Mouse (Mus musculus): Measurements from ENCODE around the gene Prdm16. TPM values are rescaled to one million over a fixed set of nuclear protein-coding genes. Genes with fewer than 3 reads are reported as not detected.
A peak's percentile ranks its signal among the peaks of the same experiment; 100 is the strongest.

The Prdm16 gene
- polyA plus RNA-seq, 1 experiment from 2014 or later, result 39.0 TPM

DNA sequence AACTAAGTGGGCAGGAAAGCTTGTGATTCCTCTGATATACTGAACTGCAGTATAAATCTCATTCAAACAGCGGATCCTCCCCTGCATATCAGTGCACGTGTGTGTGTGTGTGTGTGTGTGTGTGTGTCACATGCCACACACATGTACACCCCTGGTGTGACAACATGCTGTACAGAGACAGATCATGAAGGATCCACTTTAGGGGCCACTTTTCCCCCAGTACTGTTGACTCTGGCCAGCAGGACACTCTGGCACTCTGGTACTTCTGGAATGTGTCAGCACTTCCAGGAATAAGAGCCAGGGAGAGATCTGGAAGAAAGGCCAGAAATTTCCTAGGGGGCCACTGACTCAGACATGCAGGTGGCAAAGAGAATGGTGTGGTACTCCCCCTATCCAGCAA is 10.4 kb downstream of the Prdm16 start:
- Histone ChIP-seq H3K27me3 (peaks cover 15% of the 10 kb centered on the region), H3K4me2 (no peak overlapping the region; the same call in 1 of the 2 replicates)

GRCm38 (mm10) chr4:154625710-154626109 is 11.0 kb downstream of the Prdm16 start:
- Histone ChIP-seq H3K4me1 (peaks cover 82% of the 10 kb centered on the region), H3K9ac (no peak overlapping the region), H3K36me3 (no peaks in the 10 kb centered on the region), H3K27me3 (peaks cover 10% of the 10 kb centered on the region; the same call in 1 of the 2 replicates), H3K4me3 (no peak overlapping the region), H3K4me2 (no peak overlapping the region; the same call in 1 of the 2 replicates), H3K27ac (no peak overlapping the region; the same call in 1 of the 2 replicates), H3K9me3 (no peaks in the 10 kb centered on the region)
- no peak for ATAC-seq (ENCODE audit: insufficient number of reproducible peaks, insufficient read depth, low FRiP score, low TSS enrichment, low read depth)
- WGBS, result 48% methylated on average over 14 of the region's 14 CpGs

More for the DNA sequence above, 10.4 kb downstream of the Prdm16 start:
- no peak for ATAC-seq (ENCODE audit: insufficient number of reproducible peaks, insufficient read depth, low FRiP score, low TSS enrichment, low read depth)
- H3K4me1 ChIP-seq, result peaks cover 82% of the 10 kb centered on the region
- no peak overlapping the region for H3K4me3 ChIP-seq
- no peaks in the 10 kb centered on the region for H3K9me3 ChIP-seq
- no peaks in the 10 kb centered on the region for H3K36me3 ChIP-seq
- H3K27ac ChIP-seq, result no peak overlapping the region
- WGBS, result 92% methylated on average over 2 of the region's 2 CpGs
- no peak overlapping the region for H3K9ac ChIP-seq

DNA sequence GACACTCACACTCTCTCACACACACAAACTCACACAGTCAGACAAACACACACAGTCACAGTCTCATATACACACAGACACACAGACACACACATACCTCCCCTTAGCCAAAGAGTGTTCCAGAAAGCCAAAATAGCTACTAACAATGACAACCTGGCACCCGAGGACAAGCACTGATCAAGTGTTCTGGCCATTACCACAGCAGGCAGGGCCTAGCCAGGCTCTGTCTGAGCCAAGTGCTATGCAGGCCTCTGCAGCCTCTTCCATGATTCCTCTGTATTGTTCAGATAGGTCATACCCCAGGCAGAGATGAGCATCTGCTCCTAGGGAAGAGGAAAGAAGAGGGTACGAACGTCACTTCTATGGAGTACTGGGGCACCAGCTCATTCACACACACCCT is 13.4 kb downstream of the Prdm16 start:
- Histone ChIP-seq H3K4me3 (no peak overlapping the region), H3K9me3 (no peaks in the 10 kb centered on the region), H3K4me2 (no peak overlapping the region), H3K4me1 (peaks cover 71% of the 10 kb centered on the region), H3K9ac (no peak overlapping the region), H3K27me3 (0 out of 2 replicates have a peak, but pooled peaks cover 3% of the 10 kb centered on the region), H3K36me3 (no peaks in the 10 kb centered on the region), H3K27ac (no peak overlapping the region)
- 75% methylated on average over 3 of the region's 3 CpGs for WGBS
- no peak for ATAC-seq (ENCODE audit: insufficient number of reproducible peaks, insufficient read depth, low FRiP score, low TSS enrichment, low read depth)

GRCm38 (mm10) chr4:154622521-154622920 is 14.2 kb downstream of the Prdm16 start:
- H3K4me3 ChIP-seq, result no peak overlapping the region
- H3K27ac ChIP-seq, result no peak overlapping the region
- peaks cover 70% of the 10 kb centered on the region for H3K4me1 ChIP-seq
- H3K4me2 ChIP-seq, result no peak overlapping the region
- no peaks in the 10 kb centered on the region for H3K36me3 ChIP-seq
- 91% methylated on average over 4 of the region's 4 CpGs for WGBS
- no peak for ATAC-seq (ENCODE audit: insufficient number of reproducible peaks, insufficient read depth, low FRiP score, low TSS enrichment, low read depth)
- H3K9ac ChIP-seq, result no peak overlapping the region
- H3K27me3 ChIP-seq, result 0 out of 2 replicates have a peak, but pooled peaks cover 3% of the 10 kb centered on the region
- no peaks in the 10 kb centered on the region for H3K9me3 ChIP-seq

- Histone ChIP-seq H3K27ac (peak overlapping the region; percentile 23; the same call in 1 of the 2 replicates), H3K9ac (no peak overlapping the region), H3K4me1 (no peaks in the 10 kb centered on the region), H3K4me2 (no peak overlapping the region), H3K27me3 (no peaks in the 10 kb centered on the region), H3K36me3 (peaks cover 7% of the 10 kb centered on the region; the same call in 1 of the 2 replicates), H3K4me3 (no peak overlapping the region), H3K9me3 (no peaks in the 10 kb centered on the region)
- no peak for ATAC-seq (ENCODE audit: insufficient number of reproducible peaks, insufficient read depth, low FRiP score, low TSS enrichment, low read depth)
- 72% methylated on average over 10 of the region's 10 CpGs for WGBS
These were observed 25.5 kb downstream of the Prdm16 start for GRCm38 (mm10) chr4:154611167-154611566.

DNA sequence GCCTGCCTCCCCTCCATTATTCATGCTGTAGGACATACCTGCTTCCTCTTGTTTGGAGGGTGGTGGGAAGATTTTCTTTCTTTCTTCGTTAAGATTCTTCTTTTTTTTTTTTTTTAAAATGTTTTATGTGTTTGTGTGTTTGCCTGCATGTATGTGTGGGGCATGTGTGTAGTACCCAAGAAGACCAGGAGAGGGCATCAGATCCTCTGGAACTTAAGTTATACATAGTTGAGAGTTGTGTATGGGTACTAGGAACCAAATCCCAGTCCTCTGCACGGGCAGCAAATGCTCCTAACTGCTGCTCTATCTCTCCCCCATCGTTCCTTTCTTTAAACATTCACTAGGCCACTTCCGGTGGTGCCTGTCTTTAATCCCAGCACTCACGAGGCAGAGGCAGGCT is 28.9 kb downstream of the Prdm16 start:
- WGBS, result 95% methylated on average over 5 of the region's 5 CpGs
- Histone ChIP-seq H3K9ac (no peak overlapping the region), H3K9me3 (no peaks in the 10 kb centered on the region), H3K4me3 (no peak overlapping the region), H3K36me3 (peaks cover 7% of the 10 kb centered on the region; the same call in 1 of the 2 replicates), H3K4me1 (peaks cover 6% of the 10 kb centered on the region; the same call in 1 of the 2 replicates), H3K27me3 (peaks cover 10% of the 10 kb centered on the region), H3K27ac (no peak overlapping the region), H3K4me2 (no peak overlapping the region)
- ATAC-seq (ENCODE audit: insufficient number of reproducible peaks, insufficient read depth, low FRiP score, low TSS enrichment, low read depth), result no peak

DNA sequence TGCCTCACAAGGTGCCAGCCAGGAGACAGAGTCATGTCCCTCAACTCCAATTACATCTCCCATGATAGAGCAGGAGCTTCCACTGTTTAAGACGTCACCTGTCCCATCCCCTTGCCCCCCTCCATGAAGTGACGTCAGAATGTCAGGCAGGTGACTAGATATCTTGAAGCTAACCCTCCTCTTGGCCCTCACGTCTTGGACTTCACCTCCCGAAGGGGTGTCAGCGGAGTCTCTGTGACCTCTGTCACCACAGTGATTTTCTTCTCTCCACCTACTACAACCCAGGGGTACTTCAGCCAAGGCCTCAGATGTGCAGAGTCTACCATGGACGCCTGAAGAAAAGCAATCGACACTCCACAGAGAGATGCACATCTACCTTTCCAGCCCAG is 32.2 kb downstream of the Prdm16 start:
- H3K27ac ChIP-seq, result no peak overlapping the region
- H3K4me2 ChIP-seq, result no peak overlapping the region

GRCm38 (mm10) chr4:154603663-154604441 is 32.8 kb downstream of the Prdm16 start:
- H3K4me2 ChIP-seq, result no peak overlapping the region
- peaks cover 14% of the 10 kb centered on the region for H3K27me3 ChIP-seq
- H3K9ac ChIP-seq, result no peak overlapping the region
- H3K27ac ChIP-seq, result no peak overlapping the region
- no peak for ATAC-seq (ENCODE audit: insufficient number of reproducible peaks, insufficient read depth, low FRiP score, low TSS enrichment, low read depth)
- H3K36me3 ChIP-seq, result peaks cover 7% of the 10 kb centered on the region; the same call in 1 of the 2 replicates
- 35% methylated on average over 25 of the region's 25 CpGs for WGBS
- no peaks in the 10 kb centered on the region for H3K9me3 ChIP-seq
- H3K4me3 ChIP-seq, result no peak overlapping the region
- peaks cover 40% of the 10 kb centered on the region for H3K4me1 ChIP-seq

More for the DNA sequence above, 32.2 kb downstream of the Prdm16 start:
- no peak overlapping the region for H3K4me3 ChIP-seq
- 81% methylated on average over 7 of the region's 7 CpGs for WGBS
- H3K9me3 ChIP-seq, result no peaks in the 10 kb centered on the region
- H3K4me1 ChIP-seq, result peaks cover 34% of the 10 kb centered on the region
- ATAC-seq (ENCODE audit: insufficient number of reproducible peaks, insufficient read depth, low FRiP score, low TSS enrichment, low read depth), result no peak
- H3K27me3 ChIP-seq, result peaks cover 10% of the 10 kb centered on the region
- H3K36me3 ChIP-seq, result peaks cover 7% of the 10 kb centered on the region; the same call in 1 of the 2 replicates
- no peak overlapping the region for H3K9ac ChIP-seq

DNA sequence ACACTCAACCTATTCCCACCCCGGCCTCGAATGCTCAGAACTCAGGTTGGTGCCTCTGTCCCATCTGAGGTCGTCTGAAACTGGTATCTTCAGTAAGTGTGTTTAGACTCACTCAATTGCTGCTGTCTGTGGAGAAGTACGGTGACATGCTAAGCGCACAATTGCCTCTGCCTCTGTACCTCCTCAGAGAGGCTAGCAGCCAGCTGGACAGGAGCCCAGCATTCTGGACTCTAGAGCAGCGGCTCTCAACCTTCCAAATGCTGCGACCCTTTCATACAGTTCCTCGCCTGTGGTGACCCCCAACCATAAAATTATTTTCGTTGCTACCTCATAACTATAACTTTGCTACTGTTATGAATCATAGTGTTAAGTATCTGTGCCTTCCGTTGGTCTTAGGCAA is 34.3 kb downstream of the Prdm16 start:
- ATAC-seq (ENCODE audit: insufficient number of reproducible peaks, insufficient read depth, low FRiP score, low TSS enrichment, low read depth), result no peak
- Histone ChIP-seq H3K4me2 (no peak overlapping the region), H3K9me3 (no peaks in the 10 kb centered on the region), H3K9ac (no peak overlapping the region), H3K4me3 (no peak overlapping the region), H3K27ac (no peak overlapping the region), H3K36me3 (no peaks in the 10 kb centered on the region), H3K27me3 (peaks cover 18% of the 10 kb centered on the region), H3K4me1 (peaks cover 53% of the 10 kb centered on the region)
- WGBS, result 82% methylated on average over 10 of the region's 10 CpGs

DNA sequence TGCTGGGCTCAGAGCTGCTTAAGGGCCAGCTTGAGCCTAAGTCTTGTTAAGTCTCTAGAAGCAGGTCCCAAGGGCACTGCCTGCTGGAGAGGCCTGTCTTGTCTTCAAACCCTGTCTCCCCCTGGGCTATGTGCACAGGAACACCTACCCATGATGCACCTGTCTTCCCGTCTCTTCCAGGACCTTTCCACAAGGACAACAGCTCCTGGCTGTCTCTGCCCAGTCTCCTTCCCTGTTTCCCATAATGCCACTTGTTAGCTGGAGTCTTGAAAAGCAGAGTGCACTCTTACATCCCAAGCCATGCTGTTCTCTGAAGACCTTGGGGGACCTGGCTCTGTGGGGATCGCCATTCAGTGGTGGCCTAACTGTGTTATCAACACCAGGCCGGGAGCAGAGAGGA is 35.7 kb downstream of the Prdm16 start:
- ATAC-seq (ENCODE audit: insufficient number of reproducible peaks, insufficient read depth, low FRiP score, low TSS enrichment, low read depth), result no peak
- H3K9me3 ChIP-seq, result no peaks in the 10 kb centered on the region
- H3K9ac ChIP-seq, result no peak overlapping the region
- no peak overlapping the region for H3K4me3 ChIP-seq
- WGBS, result 46% methylated on average over 3 of the region's 3 CpGs
- H3K27ac ChIP-seq, result no peak overlapping the region
- H3K4me2 ChIP-seq, result no peak overlapping the region
- H3K36me3 ChIP-seq, result no peaks in the 10 kb centered on the region
- H3K4me1 ChIP-seq, result peaks cover 54% of the 10 kb centered on the region
- peaks cover 18% of the 10 kb centered on the region for H3K27me3 ChIP-seq

DNA sequence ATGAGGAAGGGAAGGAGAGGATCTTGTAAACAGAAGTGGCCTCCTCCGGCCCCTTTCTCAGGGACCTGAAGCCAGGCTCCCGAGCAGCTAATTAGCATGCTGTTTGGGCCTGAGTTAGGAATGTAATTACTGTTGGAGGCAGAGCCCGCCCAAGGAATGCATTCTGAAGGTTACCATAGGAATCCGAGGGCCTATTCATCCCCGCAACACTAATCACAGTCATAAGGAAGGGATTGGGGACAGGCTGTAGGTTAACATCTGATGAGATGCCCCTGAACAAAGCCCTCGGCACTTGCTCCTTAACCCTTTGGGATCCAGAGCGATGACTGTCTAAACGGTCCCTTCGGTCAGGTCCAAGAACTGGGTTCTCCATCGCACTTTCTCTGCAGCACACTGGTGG is 36.7 kb downstream of the Prdm16 start:
- H3K27me3 ChIP-seq, result peaks cover 24% of the 10 kb centered on the region
- peak overlapping the region; percentile 39 for H3K27ac ChIP-seq
- peak overlapping the region; percentile 51; the same call in 1 of the 2 replicates for H3K9ac ChIP-seq
- no peak overlapping the region for H3K4me3 ChIP-seq
- 13% methylated on average over 10 of the region's 10 CpGs for WGBS
- peaks cover 63% of the 10 kb centered on the region for H3K4me1 ChIP-seq
- no peak for ATAC-seq (ENCODE audit: insufficient number of reproducible peaks, insufficient read depth, low FRiP score, low TSS enrichment, low read depth)
- H3K4me2 ChIP-seq, result no peak overlapping the region
- no peaks in the 10 kb centered on the region for H3K36me3 ChIP-seq
- H3K9me3 ChIP-seq, result no peaks in the 10 kb centered on the region

DNA sequence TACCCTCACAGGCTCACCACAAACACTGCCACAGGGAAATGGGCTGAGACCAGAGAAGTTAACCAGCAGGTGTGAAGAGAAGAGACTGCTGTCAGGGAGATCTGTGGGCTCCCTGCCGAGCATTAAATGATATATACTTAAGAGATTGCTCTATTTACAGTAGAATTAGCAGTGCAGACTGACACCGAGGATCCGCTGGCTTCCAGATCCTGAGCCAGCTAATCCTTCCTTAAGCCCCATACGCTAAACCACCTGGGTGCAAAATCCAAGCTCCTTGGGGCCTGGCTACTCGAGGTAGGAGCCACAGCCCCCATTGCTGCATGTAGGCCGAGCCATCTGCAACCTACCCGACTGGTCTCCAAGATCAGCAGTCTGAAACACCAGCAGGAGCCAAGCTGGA is 38.3 kb downstream of the Prdm16 start:
- ATAC-seq (ENCODE audit: insufficient number of reproducible peaks, insufficient read depth, low FRiP score, low TSS enrichment, low read depth), result no peak
- Histone ChIP-seq H3K27ac (no peak overlapping the region), H3K9me3 (no peaks in the 10 kb centered on the region), H3K4me1 (peaks cover 73% of the 10 kb centered on the region), H3K36me3 (no peaks in the 10 kb centered on the region), H3K4me3 (no peak overlapping the region), H3K9ac (0 out of 2 replicates have a peak overlapping the region, but pooled peaks have one; percentile 32), H3K27me3 (peaks cover 25% of the 10 kb centered on the region), H3K4me2 (no peak overlapping the region)
- WGBS, result 41% methylated on average over 7 of the region's 7 CpGs
